Mouse (Mus musculus) intestine, postnatal 0 days (tissue): ENCODE results near the gene Lkaaear1. TPM values are rescaled to one million over a fixed set of nuclear protein-coding genes. Genes with fewer than 3 reads are reported as not detected.
A peak's percentile ranks its signal among the peaks of the same experiment; 100 is the strongest.

Experiments used
- ATAC-seq: fragments of 200-750 bp; cut with Nextera tagmentation; 2 replicates; pipeline ENCODE4 v1.8.0; 2017; ENCODE audit warnings: mild to moderate bottlenecking, moderate TSS enrichment, moderate library complexity
- H3K27ac ChIP-seq: fragments of 300-500 bp; sonication (generic); 2 replicates; pipeline ENCODE4 v1.5.1; 2014; ENCODE audit warnings: mild to moderate bottlenecking, low read depth, low read length, moderate library complexity
- H3K27me3 ChIP-seq: fragments of 300-500 bp; sonication (generic); replicated peaks from 2 replicates; pipeline ENCODE4 v1.6.1; 2014; ENCODE audit warnings: low read length, mixed read lengths; ENCODE audit not compliant: control insufficient read depth, insufficient read depth
- H3K36me3 ChIP-seq: fragments of 300-500 bp; sonication (generic); 2 replicates; pipeline ENCODE4 v1.6.1; 2014; ENCODE audit warnings: mild to moderate bottlenecking, moderate library complexity; ENCODE audit not compliant: control insufficient read depth, insufficient read depth
- H3K4me1 ChIP-seq: fragments of 300-500 bp; sonication (generic); replicated peaks from 2 replicates; pipeline ENCODE4 v1.6.1; 2014; ENCODE audit warnings: antibody characterized with exemption, low read length, mixed read lengths; ENCODE audit not compliant: control insufficient read depth, insufficient read depth
- H3K4me2 ChIP-seq: fragments of 300-500 bp; sonication (generic); replicated peaks from 2 replicates; pipeline ENCODE4 v1.6.1; 2014; ENCODE audit warnings: low read depth, mild to moderate bottlenecking, moderate library complexity
- H3K4me3 ChIP-seq: fragments of 300-500 bp; sonication (generic); 2 replicates; pipeline ENCODE4 v1.5.1; 2014; ENCODE audit warnings: low read depth, low read length
- H3K9ac ChIP-seq: fragments of 300-500 bp; sonication (generic); 2 replicates; pipeline ENCODE4 v1.6.1; 2014; ENCODE audit warnings: mild to moderate bottlenecking, low read depth, low read length
- H3K9me3 ChIP-seq: fragments of 300-500 bp; sonication (generic); 2 replicates; pipeline ENCODE4 v1.6.1; 2016; ENCODE audit warnings: mixed run types; ENCODE audit not compliant: control insufficient read depth
- CTCF ChIP-seq: sonication (generic); IDR thresholded peaks from 2 replicates; pipeline ENCODE4 v1.5.1; 2016; ENCODE audit warnings: low read depth, mild to moderate bottlenecking, control low read depth, antibody characterized with exemption, moderate library complexity
- WGBS: fragments of 180-500 bp; shearing (Covaris S2); extraction: QIAGEN DNeasy Blood & Tissue Kit; methylation state at CpG from one replicate; pipeline ENCODE4 v1.1.7; 2014; 5-methylcytosine and 5-hydroxymethylcytosine counted together
- polyA plus RNA-seq: library from polyadenylated mRNA; unstranded; fragments of >200 nt; fragmentation: Nextera tagmentation; extraction: Ambion mirVana; gene quantifications from 2 replicates; pipeline ENCODE4 v1.2.1, GENCODE M21; 2015

The Lkaaear1 gene
- polyA plus RNA-seq, 1 experiment from 2014 or later: not detected

DNA sequence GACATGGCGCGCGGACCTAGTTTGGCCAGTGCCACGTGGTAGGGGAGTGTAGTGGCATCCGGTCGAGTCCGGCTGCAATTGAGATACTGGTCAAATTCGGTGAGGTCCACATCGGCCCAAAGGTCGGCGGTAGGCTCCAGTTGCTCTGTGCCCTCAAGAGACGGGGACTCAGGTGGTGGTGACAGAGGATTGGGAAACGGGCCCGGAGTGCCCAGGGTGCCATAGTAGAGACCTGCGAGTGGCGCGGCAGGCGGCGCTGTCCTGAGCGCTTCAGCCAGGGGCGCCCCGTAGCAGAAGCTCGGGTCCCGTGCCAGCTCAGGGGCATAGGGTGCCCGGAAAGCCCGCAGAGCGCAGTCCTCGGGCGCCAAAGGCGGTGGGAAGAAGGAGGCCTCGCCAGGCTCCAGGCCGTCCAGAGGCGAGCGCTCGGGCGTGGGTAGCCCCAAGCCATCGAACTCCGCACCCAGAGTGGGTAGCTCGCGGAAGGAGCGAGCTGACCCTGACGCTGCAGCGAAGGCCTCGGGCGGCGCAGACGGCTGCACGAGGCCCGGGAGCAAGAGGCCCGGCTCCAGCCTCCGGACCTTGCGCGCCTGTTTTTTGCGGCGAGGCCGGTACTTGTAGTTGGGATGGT lies 27.8 kb downstream of the Lkaaear1 start:
- Histone ChIP-seq H3K27ac (no peak overlapping the region), H3K4me1 (no peaks in the 10 kb centered on the region), H3K36me3 (no peaks in the 10 kb centered on the region; the same call in 1 of the 2 replicates), H3K9me3 (no peaks in the 10 kb centered on the region), H3K9ac (peak overlapping the region; percentile 31), H3K4me3 (peak overlapping the region; percentile 41), H3K27me3 (peaks cover 78% of the 10 kb centered on the region), H3K4me2 (peak overlapping the region; percentile 56)
- 5% methylated on average over 47 of the region's 56 CpGs for WGBS
- peak; percentile 29 for TF ChIP-seq CTCF
- ATAC-seq: no peak

DNA sequence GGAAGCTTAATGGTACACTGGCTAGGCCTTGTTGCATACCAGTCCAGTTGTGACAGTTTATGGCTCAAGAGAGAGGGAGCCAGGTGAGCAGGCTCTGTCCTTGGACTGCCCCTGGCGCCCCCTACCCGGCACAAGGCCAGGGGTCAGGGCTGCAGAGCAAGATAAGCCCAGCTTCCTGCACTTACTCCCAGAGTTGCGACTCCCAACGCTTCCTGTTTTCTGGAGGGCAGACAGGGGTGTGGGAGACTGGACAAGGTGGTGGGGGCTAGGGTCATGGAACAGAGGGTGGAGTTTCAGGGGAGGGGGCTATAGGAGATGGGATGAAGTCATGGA lies 35.0 kb downstream of the Lkaaear1 start:
- no peaks in the 10 kb centered on the region for H3K9me3 ChIP-seq
- H3K9ac ChIP-seq: no peak overlapping the region
- no peaks in the 10 kb centered on the region for H3K4me1 ChIP-seq
- H3K4me3 ChIP-seq: no peak overlapping the region
- TF ChIP-seq CTCF: no peak
- peaks cover 46% of the 10 kb centered on the region for H3K27me3 ChIP-seq
- peaks cover 6% of the 10 kb centered on the region; the same call in 1 of the 2 replicates for H3K36me3 ChIP-seq
- H3K27ac ChIP-seq: no peak overlapping the region
- no peak overlapping the region for H3K4me2 ChIP-seq
- ATAC-seq: no peak
- 33% methylated on average over 4 of the region's 4 CpGs for WGBS

- ATAC-seq: no peak
- no peak for TF ChIP-seq CTCF
- 78% methylated on average over 3 of the region's 3 CpGs for whole genome bisulfite sequencing
Observed at GRCm38 (mm10) chr2:181662620-181663297, 35.5 kb downstream of the Lkaaear1 start.

GRCm38 (mm10) chr2:181659609-181660055 lies 38.6 kb downstream of the Lkaaear1 start:
- Histone ChIP-seq H3K4me2 (no peak overlapping the region), H3K4me1 (no peaks in the 10 kb centered on the region; the same call in 1 of the 2 replicates), H3K9ac (no peak overlapping the region), H3K4me3 (no peak overlapping the region), H3K27me3 (peaks cover 55% of the 10 kb centered on the region), H3K36me3 (peaks cover 34% of the 10 kb centered on the region), H3K9me3 (no peaks in the 10 kb centered on the region), H3K27ac (no peak overlapping the region)
- peak; percentile 67 for TF ChIP-seq CTCF
- ATAC-seq: peak; percentile 70; the same call in 1 of the 2 replicates
- 31% methylated on average over 9 of the region's 9 CpGs for WGBS

More at GRCm38 (mm10) chr2:181662620-181663297, 35.5 kb downstream of the Lkaaear1 start:
- no peaks in the 10 kb centered on the region for H3K4me1 ChIP-seq
- peaks cover 6% of the 10 kb centered on the region; the same call in 1 of the 2 replicates for H3K36me3 ChIP-seq
- H3K9ac ChIP-seq: no peak overlapping the region
- H3K4me2 ChIP-seq: no peak overlapping the region
- H3K9me3 ChIP-seq: no peaks in the 10 kb centered on the region
- no peak overlapping the region for H3K27ac ChIP-seq
- peaks cover 41% of the 10 kb centered on the region for H3K27me3 ChIP-seq
- H3K4me3 ChIP-seq: no peak overlapping the region

DNA sequence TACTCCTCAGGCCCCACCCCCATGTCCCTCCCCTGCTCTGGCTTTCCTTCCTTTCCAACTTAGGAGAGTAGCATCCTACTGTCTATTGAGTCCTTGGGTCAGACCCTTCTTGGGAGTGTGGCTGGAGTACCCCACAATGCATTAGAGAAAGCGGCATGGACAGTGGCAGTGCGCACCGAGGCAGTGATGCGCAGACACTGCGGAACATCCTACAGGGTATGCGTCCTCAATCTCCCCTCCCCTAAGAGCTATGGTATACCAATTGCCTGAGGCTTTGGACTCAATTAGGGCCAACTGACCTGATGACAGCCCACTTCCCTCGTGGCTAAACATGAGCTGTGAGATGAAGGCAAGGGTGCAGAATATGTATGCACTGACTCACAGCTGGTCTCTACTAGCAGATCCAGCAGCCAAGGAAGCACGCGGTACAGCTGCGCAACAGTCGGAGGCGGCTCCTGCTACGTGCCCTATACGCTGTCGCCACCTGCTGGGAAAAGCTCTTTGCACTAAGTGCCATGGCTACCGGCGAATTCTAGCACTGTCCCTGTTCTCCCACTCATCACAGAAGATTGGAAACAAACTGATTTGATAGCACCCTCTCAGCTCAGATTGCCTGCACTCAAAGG lies 39.2 kb downstream of the Lkaaear1 start:
- Histone ChIP-seq H3K27ac (no peak overlapping the region; the same call in 1 of the 2 replicates), H3K4me1 (no peaks in the 10 kb centered on the region; the same call in 1 of the 2 replicates), H3K27me3 (peaks cover 55% of the 10 kb centered on the region), H3K4me3 (no peak overlapping the region), H3K4me2 (no peak overlapping the region), H3K36me3 (peaks cover 38% of the 10 kb centered on the region), H3K9me3 (no peaks in the 10 kb centered on the region), H3K9ac (no peak overlapping the region)
- peak; percentile 71 for ATAC-seq
- WGBS: 47% methylated on average over 17 of the region's 17 CpGs
- TF ChIP-seq CTCF: peak; percentile 76

DNA sequence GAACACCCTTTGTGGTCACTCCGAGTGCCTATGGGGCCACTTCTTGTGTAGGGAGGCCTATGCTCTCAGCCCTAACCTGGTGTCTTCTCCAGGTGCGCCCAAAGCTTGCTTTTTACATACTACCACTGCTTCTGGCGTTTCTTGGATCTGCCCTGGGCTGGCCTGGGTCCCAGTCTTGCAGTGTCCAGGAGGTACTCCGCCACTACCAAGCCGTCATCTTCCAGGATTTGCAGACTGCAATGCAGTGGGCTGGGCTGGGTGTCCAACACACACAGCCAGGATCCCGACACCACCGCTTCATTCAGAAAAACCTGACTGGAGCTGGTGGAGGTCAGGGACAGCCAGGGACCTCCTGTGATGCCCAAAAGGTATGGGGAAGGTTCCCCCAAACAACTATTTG lies 39.7 kb downstream of the Lkaaear1 start:
- H3K4me2 ChIP-seq: no peak overlapping the region
- no peak for ATAC-seq
- no peaks in the 10 kb centered on the region; the same call in 1 of the 2 replicates for H3K4me1 ChIP-seq
- H3K4me3 ChIP-seq: no peak overlapping the region
- no peak overlapping the region for H3K27ac ChIP-seq
- H3K9ac ChIP-seq: no peak overlapping the region
- TF ChIP-seq CTCF: no peak
- peaks cover 54% of the 10 kb centered on the region for H3K27me3 ChIP-seq
- WGBS: 86% methylated on average over 7 of the region's 7 CpGs
- H3K36me3 ChIP-seq: peaks cover 38% of the 10 kb centered on the region
- no peaks in the 10 kb centered on the region for H3K9me3 ChIP-seq
